Mouse (Mus musculus) ES-E14 (cell line): ENCODE measurements around the gene Zfp652. TPM values are rescaled to one million over a fixed set of nuclear protein-coding genes. Genes with fewer than 3 reads are reported as not detected.

Experiments used
- DNase-seq: peaks from one replicate; pipeline ENCODE4 v3.0.0-alpha.2; 2013; ENCODE audit warnings: low read depth, low spot score
- H3K27ac ChIP-seq: 2 replicates; pipeline ENCODE4 v1.5.1; 2012; ENCODE audit warnings: low read depth, mild to moderate bottlenecking, low read length, moderate library complexity, mixed read lengths; ENCODE audit not compliant: poor library complexity, insufficient read depth, severe bottlenecking
- H3K36me3 ChIP-seq: 2 replicates; pipeline ENCODE4 v1.6.1; 2012; ENCODE audit warnings: mild to moderate bottlenecking, low read length, moderate library complexity, mixed read lengths; ENCODE audit not compliant: control insufficient read depth, poor library complexity, insufficient read depth, severe bottlenecking
- H3K4me1 ChIP-seq, 2 experiments: fragments of 150-350 bp in 1 of 2; sonication (generic) in 1 of 2; 2 replicates each; pipeline ENCODE4 v1.6.1; 2012; ENCODE audit warnings: low read length in 2 of 2, mild to moderate bottlenecking in 1 of 2, mixed read lengths in 1 of 2; ENCODE audit not compliant: control insufficient read depth in 2 of 2, insufficient read depth in 2 of 2, poor library complexity in 1 of 2
- H3K4me3 ChIP-seq, 2 experiments: fragments of 150-350 bp in 1 of 2; sonication (generic) in 1 of 2; 2 replicates each; pipeline ENCODE4 v1.5.1; 2012; ENCODE audit warnings: low read length in 2 of 2, low read depth in 1 of 2, mild to moderate bottlenecking in 1 of 2, mixed read lengths in 1 of 2; ENCODE audit not compliant: insufficient read depth in 1 of 2, poor library complexity in 1 of 2, severe bottlenecking in 1 of 2
- H3K9ac ChIP-seq: 2 replicates; pipeline ENCODE4 v1.6.1; 2012; ENCODE audit warnings: low read depth, mild to moderate bottlenecking, low read length, mixed read lengths; ENCODE audit not compliant: poor library complexity, insufficient read depth, severe bottlenecking
- H3K9me3 ChIP-seq: fragments of 150-350 bp; sonication (generic); 2 replicates; pipeline ENCODE4 v1.6.1; 2012; ENCODE audit warnings: low read depth, mild to moderate bottlenecking, low read length; ENCODE audit not compliant: control insufficient read depth, insufficient read depth
- CHD2 ChIP-seq: IDR thresholded peaks from 2 replicates; pipeline ENCODE4 v1.6.1; 2014; ENCODE audit warnings: mild to moderate bottlenecking, low read depth, low read length, inconsistent platforms
- HCFC1 ChIP-seq: IDR thresholded peaks from 2 replicates; pipeline ENCODE4 v1.6.1; 2012; ENCODE audit warnings: low read length, inconsistent platforms, borderline replicate concordance; ENCODE audit not compliant: insufficient read depth
- MAFK ChIP-seq: IDR thresholded peaks from 2 replicates; pipeline ENCODE4 v1.6.1; 2014; ENCODE audit warnings: mild to moderate bottlenecking, low read depth, low read length, inconsistent platforms; ENCODE audit not compliant: insufficient read depth
- ZC3H11A ChIP-seq: IDR thresholded peaks from 2 replicates; pipeline ENCODE4 v1.6.1; 2012; ENCODE audit warnings: low read depth, mild to moderate bottlenecking, inconsistent platforms, low read length, borderline replicate concordance
- ZNF384 ChIP-seq: IDR thresholded peaks from 2 replicates; pipeline ENCODE4 v1.6.1; 2012; ENCODE audit warnings: low read depth, low read length, inconsistent platforms
- in situ Hi-C, 2 experiments: fragments of 600-800 bp; cut with MboI; formaldehyde crosslinking; loops; one replicate each; pipeline ENCODE4 v1.15.1; 2025; ENCODE audit warnings: low sequenced_read_pairs in 2 of 2, inconsistent platforms in 1 of 2; ENCODE audit not compliant: unreplicated experiment in 2 of 2
- total RNA-seq: library from RNA; depleted of rRNA; stranded (reverse); fragments of 300-350 nt; gene quantifications from 2 replicates; pipeline ENCODE4 v1.2.3, GENCODE M21; 2012

Gene Zfp652
- total RNA-seq, 1 experiment = 26.9 TPM

DNA sequence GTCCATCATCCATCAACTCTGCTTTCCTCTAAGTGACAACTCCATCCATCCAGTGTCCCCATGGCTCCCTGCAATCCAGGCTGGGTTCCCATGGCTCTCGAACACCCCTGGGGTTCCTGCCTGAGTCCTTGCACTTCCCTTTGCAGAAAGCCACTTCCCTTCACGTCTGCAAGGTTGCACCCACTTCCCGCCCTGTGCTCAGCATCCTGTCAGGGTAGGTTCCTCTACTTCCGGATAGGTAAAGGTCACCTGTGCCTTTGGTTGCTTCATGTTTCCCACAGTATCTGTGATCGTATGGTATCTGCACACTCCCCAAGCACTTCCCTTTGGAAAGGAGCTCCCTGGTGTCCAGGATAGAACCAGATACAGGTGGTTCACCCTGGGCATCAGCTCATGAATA, 92.5 kb downstream of the Zfp652 start:
- Histone ChIP-seq H3K4me3 (no peak overlapping the region), H3K27ac (no peak overlapping the region), H3K9me3 (no peaks in the 10 kb centered on the region), H3K36me3 (no peaks in the 10 kb centered on the region), H3K9ac (no peak overlapping the region), H3K4me1 (peaks cover 4 to 9% of the 10 kb centered on the region in 2 experiments; a peak in 1 of 4 replicates)
- in situ Hi-C loops = no loop called here
- no peak for DNase-seq
- TF ChIP-seq ZNF384 = no peak
- no peak for TF ChIP-seq HCFC1
- no peak for TF ChIP-seq CHD2
- TF ChIP-seq MAFK = no peak
- TF ChIP-seq ZC3H11A = no peak

DNA sequence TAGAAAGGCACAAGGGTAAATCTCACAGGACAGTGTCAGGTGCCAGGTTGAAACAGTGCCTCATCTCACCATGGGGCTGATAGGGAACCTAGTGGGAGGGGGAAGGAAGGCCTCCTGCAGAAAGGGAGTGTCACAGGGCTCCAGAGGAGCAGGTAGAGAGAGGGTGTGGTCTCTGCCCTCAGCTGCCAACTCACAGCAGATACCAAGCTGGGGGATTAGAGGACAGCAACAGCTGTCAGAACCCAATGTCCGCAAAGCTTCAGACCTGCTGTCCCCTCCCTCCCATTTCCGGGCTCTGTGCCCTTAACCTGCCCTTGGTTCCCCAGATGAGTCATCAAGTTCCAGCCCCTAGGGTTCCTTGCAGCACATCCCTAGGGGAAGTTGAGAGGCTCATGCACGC, 93.1 kb downstream of the Zfp652 start:
- Histone ChIP-seq H3K4me1 (peaks cover 8 to 14% of the 10 kb centered on the region in 2 experiments; a peak in 2 of 4 replicates), H3K27ac (no peak overlapping the region), H3K9ac (no peak overlapping the region), H3K4me3 (no peak overlapping the region), H3K36me3 (no peaks in the 10 kb centered on the region), H3K9me3 (no peaks in the 10 kb centered on the region)
- TF ChIP-seq ZNF384 = no peak
- TF ChIP-seq MAFK = no peak; the same call in 1 of the 2 replicates
- TF ChIP-seq HCFC1 = no peak
- TF ChIP-seq CHD2 = no peak
- no peak for TF ChIP-seq ZC3H11A
- DNase-seq = no peak
- in situ Hi-C loops = no loop called here

GRCm38 (mm10) chr11:95807884-95808283, 95.4 kb downstream of the Zfp652 start:
- H3K27ac ChIP-seq = no peak overlapping the region
- in situ Hi-C loops = no loop called here
- no peak for DNase-seq
- no peaks in the 10 kb centered on the region for H3K36me3 ChIP-seq
- no peak overlapping the region for H3K9ac ChIP-seq
- H3K4me3 ChIP-seq = no peak overlapping the region
- no peaks in the 10 kb centered on the region for H3K9me3 ChIP-seq
- TF ChIP-seq HCFC1 (no peak), ZC3H11A (no peak), CHD2 (no peak), MAFK (no peak), ZNF384 (no peak)
- peaks cover 8 to 27% of the 10 kb centered on the region in 2 experiments; a peak in 3 of 4 replicates for H3K4me1 ChIP-seq

DNA sequence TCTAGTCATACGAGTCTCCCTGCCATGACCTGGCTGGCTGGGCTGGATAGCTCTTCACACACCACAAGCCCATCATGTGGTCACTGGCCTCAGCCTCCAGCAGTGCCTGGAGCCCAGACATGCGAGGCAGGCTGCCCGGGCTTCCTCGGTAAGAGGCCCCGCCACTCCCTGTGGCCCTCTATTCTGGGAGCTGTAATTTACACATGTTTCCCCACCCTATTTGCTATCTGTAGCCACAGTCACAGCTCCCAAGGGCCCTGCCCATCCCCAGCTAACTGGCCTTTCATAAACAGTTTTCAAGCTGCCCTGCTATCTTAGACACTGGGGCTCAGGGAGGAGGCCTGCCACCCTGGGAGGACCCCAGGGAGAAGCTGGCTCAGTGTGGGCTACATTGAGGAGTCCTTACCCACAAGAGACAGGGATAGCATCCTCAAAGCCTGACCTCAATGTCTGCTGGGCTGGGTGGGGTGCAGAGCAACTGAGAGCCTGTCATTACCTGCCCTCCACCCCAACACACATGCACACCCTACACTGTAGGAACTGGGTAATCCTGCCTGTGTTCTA, 96.1 kb downstream of the Zfp652 start:
- no peak for TF ChIP-seq ZC3H11A
- TF ChIP-seq CHD2 = no peak
- TF ChIP-seq MAFK = no peak
- TF ChIP-seq HCFC1 = no peak
- TF ChIP-seq ZNF384 = no peak
- H3K36me3 ChIP-seq = no peaks in the 10 kb centered on the region
- DNase-seq = no peak
- H3K27ac ChIP-seq = no peak overlapping the region
- in situ Hi-C loops = no loop called here
- H3K4me3 ChIP-seq = no peak overlapping the region
- peaks cover 8 to 27% of the 10 kb centered on the region in 2 experiments; a peak in 3 of 4 replicates for H3K4me1 ChIP-seq
- no peak overlapping the region for H3K9ac ChIP-seq
- no peaks in the 10 kb centered on the region for H3K9me3 ChIP-seq

DNA sequence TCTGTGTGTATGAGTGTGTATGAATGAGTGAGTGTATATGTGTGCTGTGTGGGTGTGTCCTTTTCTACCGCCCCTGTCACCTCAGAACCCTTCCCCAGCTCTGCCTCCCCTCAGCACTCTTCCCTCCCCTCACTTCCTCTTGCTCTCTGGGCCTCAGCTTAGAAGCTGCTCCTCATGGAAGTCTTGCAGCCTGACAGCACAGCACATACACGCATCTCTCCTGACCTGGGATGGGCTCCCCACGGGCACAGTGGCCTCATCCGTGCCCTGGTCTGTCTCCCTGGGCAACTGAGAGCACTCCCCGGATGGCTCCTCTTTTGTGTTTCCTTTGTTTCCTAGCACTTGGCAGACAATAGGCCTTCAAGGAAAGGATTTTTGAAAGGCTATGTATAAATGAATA, 97.1 kb downstream of the Zfp652 start:
- Histone ChIP-seq H3K4me3 (no peak overlapping the region), H3K27ac (no peak overlapping the region), H3K9ac (no peak overlapping the region), H3K4me1 (peaks cover 8 to 27% of the 10 kb centered on the region in 2 experiments; a peak in 3 of 4 replicates), H3K9me3 (no peaks in the 10 kb centered on the region), H3K36me3 (no peaks in the 10 kb centered on the region)
- in situ Hi-C loops = no loop called here
- no peak for DNase-seq
- no peak for TF ChIP-seq ZNF384
- no peak for TF ChIP-seq CHD2
- TF ChIP-seq ZC3H11A = no peak
- no peak for TF ChIP-seq HCFC1
- no peak for TF ChIP-seq MAFK
